ENCODE assay signal across 8 mouse cellular contexts in genomic region chr8:85071514-85072281, GRCm38 (mm10). TPM values are rescaled to one million over a fixed set of nuclear protein-coding genes. Genes with fewer than 3 reads are reported as not detected.
A peak's percentile ranks its signal among the peaks of the same experiment; 100 is the strongest.
DNase-seq lines count a peak whose midpoint lies in the region; ATAC-seq and TF ChIP-seq lines count a peak whose summit lies in the region.

TSS of gene Dhps (plus strand) at chr8:85071757.

- peak; percentile 97 for DNase-seq in ES-CJ7 (ENCODE audit: low read depth, low spot score)
- peak; percentile 88 for DNase-seq in cerebellum, adult 11 months
- peak; percentile 83 for DNase-seq in heart, postnatal 25 days (ENCODE audit: low spot score)
- DNase-seq in layer of hippocampus, adult 2 months (ENCODE audit: low spot score in 2 of 2) = peak; percentile 88 to 92
- peak; percentile 97 for DNase-seq in lung, embryonic 14.5 days
- peak; percentile 86 for DNase-seq in thymus, adult 2 months

- TF ChIP-seq POLR2A in olfactory bulb, adult 2 months (IDR thresholded peaks at IDR 0.05; ENCODE audit: insufficient read depth, low read depth, low read length) = peak; percentile 56
- peak; percentile 94 for TF ChIP-seq POLR2A in thymus, adult 2 months (IDR thresholded peaks at IDR 0.05; ENCODE audit: control insufficient read depth, extremely low read depth, insufficient read depth, low read length, poor library complexity)

- peaks cover 44% of the 10 kb centered on the region for H3K36me3 ChIP-seq in forebrain, embryonic 15.5 days
- H3K36me3 ChIP-seq in lung, embryonic 14.5 days (ENCODE audit: insufficient read depth) = peaks cover 34% of the 10 kb centered on the region
- H3K36me3 ChIP-seq in thymus, adult 2 months (ENCODE audit: control insufficient read depth, insufficient read depth, low read length) = peaks cover 13% of the 10 kb centered on the region; the same call in 1 of the 2 replicates

- TF ChIP-seq CTCF in layer of hippocampus, adult 2 months (conservative IDR thresholded peaks at IDR 0.05) = peak; percentile 43
- TF ChIP-seq CTCF in lung, embryonic 14.5 days (IDR thresholded peaks at IDR 0.05; ENCODE audit: low read depth) = no peak
- TF ChIP-seq CTCF in olfactory bulb, adult 2 months (IDR thresholded peaks at IDR 0.05; ENCODE audit: insufficient read depth, low read depth, low read length) = 0 out of 2 replicates have a peak, but pooled peaks have one; percentile 19
- 0 out of 2 replicates have a peak, but pooled peaks have one; percentile 34 for TF ChIP-seq CTCF in thymus, adult 2 months (IDR thresholded peaks at IDR 0.05; ENCODE audit: borderline replicate concordance, control insufficient read depth, extremely low read depth, insufficient read depth, low read length, poor library complexity)

- H3K4me2 ChIP-seq in forebrain, embryonic 15.5 days (replicated peaks) = peak within 1 kb of the TSS; percentile 57
- peak within 1 kb of the TSS; percentile 81 for H3K4me2 ChIP-seq in lung, embryonic 14.5 days

- no peaks in the 10 kb centered on the region for H3K9me3 ChIP-seq in forebrain, embryonic 15.5 days
- H3K9me3 ChIP-seq in lung, embryonic 14.5 days (ENCODE audit: low read depth, low read length) = no peaks in the 10 kb centered on the region

- intact Hi-C loops in heart, postnatal 25 days (cut with DNase I) = loop anchor here (10.0 kb wide), 3 partner anchors 223 to 483 kb away; partner anchors contain the start of genes Dnaja2, Orc6 and Vps35

- peak within 1 kb of the TSS; percentile 71 for H3K9ac ChIP-seq in forebrain, embryonic 15.5 days (replicated peaks)
- H3K9ac ChIP-seq in lung, embryonic 14.5 days = peak within 1 kb of the TSS; percentile 74

- no peaks in the 10 kb centered on the region for H3K27me3 ChIP-seq in forebrain, embryonic 15.5 days
- no peaks in the 10 kb centered on the region for H3K27me3 ChIP-seq in lung, embryonic 14.5 days (ENCODE audit: insufficient read depth, low read length)
- no peaks in the 10 kb centered on the region for H3K27me3 ChIP-seq in thymus, adult 2 months (ENCODE audit: control insufficient read depth, insufficient read depth, low read length)

- H3K4me3 ChIP-seq in forebrain, embryonic 15.5 days = peak within 1 kb of the TSS; percentile 81
- peak within 1 kb of the TSS; percentile 92 for H3K4me3 ChIP-seq in layer of hippocampus, adult 2 months
- H3K4me3 ChIP-seq in lung, embryonic 14.5 days (ENCODE audit: low read depth, low read length) = peak within 1 kb of the TSS; percentile 71
- peak within 1 kb of the TSS; percentile 80 for H3K4me3 ChIP-seq in olfactory bulb, adult 2 months (ENCODE audit: insufficient read depth, low read depth, low read length)
- peak within 1 kb of the TSS; percentile 86 for H3K4me3 ChIP-seq in thymus, adult 2 months (ENCODE audit: control insufficient read depth, insufficient read depth, low read length)

- under 1% methylated on average over 68 of the region's 68 CpGs for WGBS in forebrain, embryonic 15.5 days
- WGBS in lung, embryonic 14.5 days = under 1% methylated on average over 68 of the region's 68 CpGs
- under 1% methylated on average over 68 of the region's 68 CpGs for WGBS in olfactory bulb, adult 2 months
- under 1% methylated on average over 68 of the region's 68 CpGs for WGBS in thymus, adult 2 months

- peak within 1 kb of the TSS; percentile 96 for H3K27ac ChIP-seq in forebrain, embryonic 15.5 days (replicated peaks)
- H3K27ac ChIP-seq in layer of hippocampus, adult 2 months = peak within 1 kb of the TSS; percentile 93
- H3K27ac ChIP-seq in lung, embryonic 14.5 days (ENCODE audit: low read depth) = peak within 1 kb of the TSS; percentile 95
- peak within 1 kb of the TSS; percentile 78 for H3K27ac ChIP-seq in olfactory bulb, adult 2 months (ENCODE audit: insufficient read depth, low read depth, low read length)
- peak within 1 kb of the TSS; percentile 80 for H3K27ac ChIP-seq in thymus, adult 2 months (ENCODE audit: control insufficient read depth, insufficient read depth, low read length)

- H3K4me1 ChIP-seq in forebrain, embryonic 15.5 days = peaks cover 21% of the 10 kb centered on the region
- peaks cover 6% of the 10 kb centered on the region; the same call in 1 of the 2 replicates for H3K4me1 ChIP-seq in lung, embryonic 14.5 days (ENCODE audit: insufficient read depth)
- peaks cover 10% of the 10 kb centered on the region for H3K4me1 ChIP-seq in olfactory bulb, adult 2 months (ENCODE audit: control insufficient read depth, insufficient read depth, low read length)
- H3K4me1 ChIP-seq in thymus, adult 2 months (replicated peaks; ENCODE audit: control insufficient read depth, insufficient read depth, low read length) = peaks cover 10% of the 10 kb centered on the region

- ATAC-seq in forebrain, embryonic 15.5 days (replicated peaks) = peak; percentile 93
- ATAC-seq in lung, embryonic 14.5 days (ENCODE audit: insufficient read depth) = peak; percentile 89

RNA-seq across cellular contexts. Expression of gene Dhps, which starts in this region (rescaled TPM):
- polyA plus RNA-seq in forebrain, embryonic 15.5 days (2015; fragmentation: Nextera tagmentation; extraction: Ambion mirVana) = 91.4 and 92.3 TPM in 2 replicates
- total RNA-seq in heart, postnatal 25 days (2021) = 10 to 100 TPM; 26.4 to 26.5 TPM
- 10 to 100 TPM; 63.4 to 70.6 TPM for total RNA-seq in layer of hippocampus, adult 2 months (2021)
- 60.3 and 61.5 TPM in 2 replicates for polyA plus RNA-seq in lung, embryonic 14.5 days (2014; fragmentation: Nextera tagmentation; extraction: Ambion mirVana)
- not detected in 2 replicates for polyA plus RNA-seq in olfactory bulb, adult 2 months (2012; ENCODE audit: insufficient read depth, insufficient read length, low replicate concordance, missing spikeins)
- polyA plus RNA-seq in thymus, adult 2 months (2012; rRNA removed) = 105 TPM in 2 replicates

Comparison
In these comparisons a context has a peak if more than half of its experiments do, and no peak if none do; other contexts are left out.
1. Peak in every context shown above with its lines: DNase-seq, ATAC-seq, H3K4me3 ChIP-seq and H3K27ac ChIP-seq.
2. RNA of gene Dhps (polyA plus RNA-seq): 105 TPM in thymus, adult 2 months, 91.4 to 92.3 TPM in forebrain, embryonic 15.5 days and 60.3 to 61.5 TPM in lung, embryonic 14.5 days; not detected in olfactory bulb, adult 2 months; every median in the first group is over 10 times any median in the second.